Mouse (Mus musculus) forebrain, embryonic 11.5 days (tissue): Measurements from ENCODE around the gene Tmem108. TPM values are rescaled to one million over a fixed set of nuclear protein-coding genes. Genes with fewer than 3 reads are reported as not detected.

Source experiments
- ATAC-seq: fragments of 200-750 bp; cut with Nextera tagmentation; replicated peaks from 2 replicates; pipeline ENCODE4 v1.8.0; 2017; ENCODE audit warnings: moderate TSS enrichment; ENCODE audit not compliant: low FRiP score
- DNase-seq: peaks from one replicate; pipeline ENCODE4 v3.0.0-alpha.2; 2017; ENCODE audit warnings: low spot score
- H3K27ac ChIP-seq: fragments of 300-500 bp; sonication (generic); 2 replicates; pipeline ENCODE4 v1.5.1; 2014; ENCODE audit warnings: low read depth, low read length
- H3K27me3 ChIP-seq: fragments of 300-500 bp; sonication (generic); 2 replicates; pipeline ENCODE4 v1.6.1; 2014; ENCODE audit warnings: mild to moderate bottlenecking, low read length, mixed read lengths; ENCODE audit not compliant: control insufficient read depth, insufficient read depth
- H3K36me3 ChIP-seq: fragments of 300-500 bp; sonication (generic); 2 replicates; pipeline ENCODE4 v1.6.1; 2014; ENCODE audit warnings: mild to moderate bottlenecking, low read length, moderate library complexity, mixed read lengths; ENCODE audit not compliant: control insufficient read depth, insufficient read depth
- H3K4me1 ChIP-seq: fragments of 300-500 bp; sonication (generic); replicated peaks from 2 replicates; pipeline ENCODE4 v1.6.1; 2014; ENCODE audit warnings: low read length, mixed read lengths; ENCODE audit not compliant: control insufficient read depth, insufficient read depth
- H3K4me2 ChIP-seq: fragments of 300-500 bp; sonication (generic); 2 replicates; pipeline ENCODE4 v1.6.1; 2014; ENCODE audit warnings: low read depth, mild to moderate bottlenecking, low read length, moderate library complexity, mixed read lengths; ENCODE audit not compliant: severe bottlenecking
- H3K4me3 ChIP-seq: fragments of 300-500 bp; sonication (generic); 2 replicates; pipeline ENCODE4 v1.5.1; 2014; ENCODE audit warnings: low read depth, low read length
- H3K9ac ChIP-seq: fragments of 300-500 bp; sonication (generic); 2 replicates; pipeline ENCODE4 v1.6.1; 2014; ENCODE audit warnings: low read length
- H3K9me3 ChIP-seq: fragments of 300-500 bp; sonication (generic); 2 replicates; pipeline ENCODE4 v1.6.1; 2016; ENCODE audit warnings: low read length, mixed read lengths; ENCODE audit not compliant: control insufficient read depth
- WGBS: fragments of 180-500 bp; shearing (Covaris S2); extraction: QIAGEN DNeasy Blood & Tissue Kit; methylation state at CpG from one replicate; pipeline ENCODE4 v1.1.7; 2014; 5-methylcytosine and 5-hydroxymethylcytosine counted together
- polyA plus RNA-seq: library from polyadenylated mRNA; unstranded; fragments of >200 nt; fragmentation: Nextera tagmentation; extraction: Ambion mirVana; gene quantifications from 2 replicates; pipeline ENCODE4 v1.2.1, GENCODE M21; 2014

Tmem108 gene
- polyA plus RNA-seq, 1 experiment from 2014 or later, result 27.2 TPM

- Histone ChIP-seq H3K9ac (no peak overlapping the region), H3K4me3 (no peak overlapping the region), H3K27me3 (no peaks in the 10 kb centered on the region), H3K4me1 (peaks cover 4% of the 10 kb centered on the region), H3K4me2 (no peak overlapping the region), H3K36me3 (no peaks in the 10 kb centered on the region), H3K27ac (no peak overlapping the region), H3K9me3 (no peaks in the 10 kb centered on the region)
- ATAC-seq, result no peak
- WGBS, result 86% methylated on average over 9 of the region's 9 CpGs
- no peak for DNase-seq
Observed at GRCm38 (mm10) chr9:103579411-103580026, 182.1 kb downstream of the Tmem108 start.

GRCm38 (mm10) chr9:103577731-103578130 is 183.9 kb downstream of the Tmem108 start:
- Histone ChIP-seq H3K27me3 (no peaks in the 10 kb centered on the region; the same call in 1 of the 2 replicates), H3K9ac (no peak overlapping the region), H3K4me3 (no peak overlapping the region), H3K9me3 (no peaks in the 10 kb centered on the region), H3K36me3 (no peaks in the 10 kb centered on the region), H3K4me2 (no peak overlapping the region), H3K27ac (no peak overlapping the region), H3K4me1 (peaks cover 7% of the 10 kb centered on the region)
- ATAC-seq (no peak), DNase-seq (no peak)
- 73% methylated on average over 4 of the region's 4 CpGs for WGBS

GRCm38 (mm10) chr9:103577181-103577580 is 184.5 kb downstream of the Tmem108 start:
- 90% methylated on average over 5 of the region's 5 CpGs for WGBS

GRCm38 (mm10) chr9:103575901-103576300 is 185.7 kb downstream of the Tmem108 start:
- H3K4me2 ChIP-seq, result no peak overlapping the region
- H3K4me3 ChIP-seq, result no peak overlapping the region
- no peak for DNase-seq
- no peak overlapping the region for H3K9ac ChIP-seq
- ATAC-seq, result no peak
- H3K27ac ChIP-seq, result no peak overlapping the region
- 90% methylated on average over 5 of the region's 5 CpGs for WGBS
- H3K9me3 ChIP-seq, result no peaks in the 10 kb centered on the region
- H3K36me3 ChIP-seq, result no peaks in the 10 kb centered on the region
- H3K27me3 ChIP-seq, result no peaks in the 10 kb centered on the region; the same call in 1 of the 2 replicates
- peaks cover 7% of the 10 kb centered on the region for H3K4me1 ChIP-seq

More at GRCm38 (mm10) chr9:103577181-103577580, 184.5 kb downstream of the Tmem108 start:
- Histone ChIP-seq H3K4me3 (no peak overlapping the region), H3K27me3 (no peaks in the 10 kb centered on the region; the same call in 1 of the 2 replicates), H3K36me3 (no peaks in the 10 kb centered on the region), H3K9ac (no peak overlapping the region), H3K4me2 (no peak overlapping the region), H3K4me1 (peaks cover 7% of the 10 kb centered on the region), H3K27ac (no peak overlapping the region), H3K9me3 (no peaks in the 10 kb centered on the region)
- DNase-seq, result no peak
- no peak for ATAC-seq

GRCm38 (mm10) chr9:103573994-103574750 is 187.5 kb downstream of the Tmem108 start:
- no peaks in the 10 kb centered on the region for H3K36me3 ChIP-seq
- H3K4me3 ChIP-seq, result no peak overlapping the region
- peak; percentile 71 for DNase-seq
- no peaks in the 10 kb centered on the region; the same call in 1 of the 2 replicates for H3K27me3 ChIP-seq
- H3K4me2 ChIP-seq, result no peak overlapping the region
- H3K9me3 ChIP-seq, result no peaks in the 10 kb centered on the region
- H3K9ac ChIP-seq, result no peak overlapping the region
- 1% methylated on average over 5 of the region's 5 CpGs for WGBS
- peaks cover 10% of the 10 kb centered on the region for H3K4me1 ChIP-seq
- peak; percentile 80 for ATAC-seq
- H3K27ac ChIP-seq, result no peak overlapping the region

GRCm38 (mm10) chr9:103570158-103570741 is 191.4 kb downstream of the Tmem108 start:
- WGBS, result 53% methylated on average over 14 of the region's 14 CpGs
- peaks cover 10% of the 10 kb centered on the region for H3K4me1 ChIP-seq
- H3K4me3 ChIP-seq, result no peak overlapping the region
- no peaks in the 10 kb centered on the region for H3K36me3 ChIP-seq
- H3K4me2 ChIP-seq, result no peak overlapping the region
- no peaks in the 10 kb centered on the region; the same call in 1 of the 2 replicates for H3K27me3 ChIP-seq
- H3K9ac ChIP-seq, result 0 out of 2 replicates have a peak overlapping the region, but pooled peaks have one; percentile 16
- no peaks in the 10 kb centered on the region for H3K9me3 ChIP-seq
- no peak overlapping the region for H3K27ac ChIP-seq
- no peak for DNase-seq
- no peak for ATAC-seq

GRCm38 (mm10) chr9:103568983-103569382 is 192.7 kb downstream of the Tmem108 start:
- DNase-seq (no peak), ATAC-seq (no peak)
- WGBS, result 90% methylated on average over 9 of the region's 9 CpGs
- no peak overlapping the region for H3K4me3 ChIP-seq
- no peak overlapping the region for H3K9ac ChIP-seq
- H3K27ac ChIP-seq, result no peak overlapping the region
- H3K27me3 ChIP-seq, result no peaks in the 10 kb centered on the region; the same call in 1 of the 2 replicates
- no peaks in the 10 kb centered on the region for H3K36me3 ChIP-seq
- H3K9me3 ChIP-seq, result no peaks in the 10 kb centered on the region
- no peak overlapping the region for H3K4me2 ChIP-seq
- H3K4me1 ChIP-seq, result peaks cover 3% of the 10 kb centered on the region

- Histone ChIP-seq H3K27me3 (no peaks in the 10 kb centered on the region), H3K9me3 (no peaks in the 10 kb centered on the region), H3K36me3 (no peaks in the 10 kb centered on the region), H3K4me1 (no peaks in the 10 kb centered on the region; the same call in 1 of the 2 replicates), H3K9ac (no peak overlapping the region), H3K4me3 (no peak overlapping the region), H3K27ac (no peak overlapping the region), H3K4me2 (no peak overlapping the region)
- ATAC-seq (no peak), DNase-seq (no peak)
- 89% methylated on average over 9 of the region's 9 CpGs for WGBS
Observed at GRCm38 (mm10) chr9:103565186-103565585, 196.5 kb downstream of the Tmem108 start.
